In the genomic region with DNA sequence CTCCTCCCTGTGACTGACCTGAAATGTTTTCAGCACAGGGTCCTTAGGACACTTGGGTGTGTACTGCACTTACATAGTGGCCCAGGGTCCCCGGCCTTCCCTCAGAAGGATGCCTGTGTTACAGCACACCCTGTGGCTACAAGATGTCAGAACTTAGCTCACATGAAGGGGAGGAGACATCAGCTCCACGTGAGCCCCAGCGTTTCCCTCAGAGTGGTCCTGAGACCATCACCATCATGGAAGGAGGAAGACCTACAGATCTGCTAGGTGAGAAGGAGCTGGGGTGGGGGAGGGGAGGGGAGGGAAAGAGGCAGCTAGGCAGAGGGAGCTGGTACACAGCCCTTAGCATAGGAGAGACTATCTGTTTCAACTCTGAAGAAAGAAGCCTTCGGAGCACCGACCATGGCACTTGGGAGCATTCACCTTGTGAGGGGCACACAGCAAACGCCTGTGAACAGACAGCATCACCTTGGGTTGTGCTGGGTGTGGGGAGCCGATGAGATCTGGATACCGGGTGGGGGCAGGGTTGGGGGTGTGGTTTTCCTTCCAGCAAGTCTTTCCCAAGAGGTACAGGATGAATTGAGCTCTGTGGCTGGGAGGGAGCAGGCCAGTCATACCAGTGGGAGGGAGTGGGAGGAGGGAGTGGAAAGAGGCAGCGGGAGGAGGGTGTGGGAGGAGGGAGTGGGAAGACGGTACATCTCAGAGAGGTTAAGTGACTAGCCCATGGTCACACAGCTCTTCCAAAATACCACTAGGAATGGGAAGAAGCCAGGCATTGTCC, we compare ENCODE assay signal across 16 mouse cellular contexts.
DNase-seq lines count a peak whose midpoint lies in the region; ATAC-seq lines count a peak whose summit lies in the region.
"Had no signal": no experiment of that assay in that cellular context is flagged by ENCODE, and none has a peak within 500 bp of the region (broad histone marks: within the 10 kb centered on the region; RNA-seq: fewer than 3 reads in every experiment).

No protein-coding gene starts in this region.

- H3K4me1 ChIP-seq in embryonic facial prominence, embryonic 11.5 days (ENCODE audit: control insufficient read depth, insufficient read depth, low read length) = no peaks in the 10 kb centered on the region
- H3K4me1 ChIP-seq in embryonic facial prominence, embryonic 10.5 days = peaks cover 5% of the 10 kb centered on the region; the same call in 1 of the 2 replicates
- peaks cover 6% of the 10 kb centered on the region; the same call in 1 of the 2 replicates for H3K4me1 ChIP-seq in neural tube, embryonic 14.5 days (ENCODE audit: control insufficient read depth, insufficient read depth, low read length)
- peaks cover 21% of the 10 kb centered on the region for H3K4me1 ChIP-seq in neural tube, embryonic 15.5 days
- peaks cover 2% of the 10 kb centered on the region; the same call in 1 of the 2 replicates for H3K4me1 ChIP-seq in liver, embryonic 16.5 days (ENCODE audit: control insufficient read depth, low read depth, low read length)
- H3K4me1 ChIP-seq: embryonic facial prominence, embryonic 15.5 days; intestine, embryonic 15.5 days; limb, embryonic 13.5 days had no signal

- H3K4me3 ChIP-seq in embryonic facial prominence, embryonic 11.5 days (ENCODE audit: low read depth, low read length) = no peak overlapping the region
- no peak overlapping the region for H3K4me3 ChIP-seq in embryonic facial prominence, embryonic 10.5 days
- H3K4me3 ChIP-seq in neural tube, embryonic 14.5 days (ENCODE audit: low read depth, low read length) = no peak overlapping the region
- no peak overlapping the region for H3K4me3 ChIP-seq in neural tube, embryonic 15.5 days (replicated peaks)
- no peak overlapping the region for H3K4me3 ChIP-seq in liver, embryonic 16.5 days (ENCODE audit: low read depth, low read length)
- H3K4me3 ChIP-seq: embryonic facial prominence, embryonic 15.5 days; hindbrain, embryonic 12.5 days; intestine, embryonic 15.5 days; limb, embryonic 13.5 days had no signal

- no peak overlapping the region for H3K4me2 ChIP-seq in embryonic facial prominence, embryonic 11.5 days (ENCODE audit: low read depth, low read length)
- H3K4me2 ChIP-seq in neural tube, embryonic 14.5 days (ENCODE audit: low read depth, low read length) = no peak overlapping the region
- H3K4me2 ChIP-seq in neural tube, embryonic 15.5 days = no peak overlapping the region
- no peak overlapping the region for H3K4me2 ChIP-seq in liver, embryonic 16.5 days (ENCODE audit: low read depth, low read length)
- H3K4me2 ChIP-seq: embryonic facial prominence, embryonic 15.5 days; hindbrain, embryonic 12.5 days; intestine, embryonic 15.5 days; limb, embryonic 13.5 days had no signal

- no peak for DNase-seq in embryonic facial prominence, embryonic 11.5 days (ENCODE audit: low spot score)
- DNase-seq in embryonic facial prominence, embryonic 10.5 days (ENCODE audit: low spot score) = no peak
- DNase-seq in kidney, postnatal 10 days = peak; percentile 33
- DNase-seq in kidney, adult 8-10 months = no peak
- no peak for DNase-seq in frontal cortex, postnatal 25 days (ENCODE audit: low spot score in 2 of 2)
- DNase-seq: cerebellum, adult 8-10 months; gastrocnemius, postnatal 25 days; lung, postnatal 14 days; spleen, adult 18-20 months had no signal

- H3K9ac ChIP-seq in embryonic facial prominence, embryonic 11.5 days (replicated peaks; ENCODE audit: low read length) = no peak overlapping the region
- no peak overlapping the region for H3K9ac ChIP-seq in neural tube, embryonic 14.5 days (replicated peaks; ENCODE audit: low read depth, low read length)
- no peak overlapping the region for H3K9ac ChIP-seq in neural tube, embryonic 15.5 days (replicated peaks)
- H3K9ac ChIP-seq in liver, embryonic 16.5 days (ENCODE audit: low read depth, low read length) = no peak overlapping the region
- H3K9ac ChIP-seq: embryonic facial prominence, embryonic 15.5 days; intestine, embryonic 15.5 days; limb, embryonic 13.5 days had no signal

- H3K36me3 ChIP-seq in embryonic facial prominence, embryonic 11.5 days (replicated peaks; ENCODE audit: control insufficient read depth, insufficient read depth, low read depth, low read length) = no peaks in the 10 kb centered on the region
- H3K36me3 ChIP-seq in embryonic facial prominence, embryonic 10.5 days (replicated peaks) = no peaks in the 10 kb centered on the region
- no peaks in the 10 kb centered on the region for H3K36me3 ChIP-seq in neural tube, embryonic 14.5 days (ENCODE audit: control insufficient read depth, insufficient read depth, low read length)
- H3K36me3 ChIP-seq in neural tube, embryonic 15.5 days = no peaks in the 10 kb centered on the region
- no peaks in the 10 kb centered on the region for H3K36me3 ChIP-seq in liver, embryonic 16.5 days (ENCODE audit: control insufficient read depth, insufficient read depth)
- H3K36me3 ChIP-seq: embryonic facial prominence, embryonic 15.5 days; hindbrain, embryonic 12.5 days; intestine, embryonic 15.5 days; limb, embryonic 13.5 days had no signal

- no peak overlapping the region for H3K27ac ChIP-seq in embryonic facial prominence, embryonic 11.5 days (replicated peaks; ENCODE audit: low read depth, low read length)
- no peak overlapping the region for H3K27ac ChIP-seq in embryonic facial prominence, embryonic 10.5 days (replicated peaks)
- no peak overlapping the region for H3K27ac ChIP-seq in neural tube, embryonic 14.5 days (ENCODE audit: low read depth, low read length)
- no peak overlapping the region for H3K27ac ChIP-seq in neural tube, embryonic 15.5 days (replicated peaks)
- no peak overlapping the region for H3K27ac ChIP-seq in liver, embryonic 16.5 days (ENCODE audit: low read length)
- H3K27ac ChIP-seq: embryonic facial prominence, embryonic 15.5 days; hindbrain, embryonic 12.5 days; intestine, embryonic 15.5 days; limb, embryonic 13.5 days had no signal

- ATAC-seq in embryonic facial prominence, embryonic 11.5 days (replicated peaks; ENCODE audit: insufficient number of reproducible peaks, low FRiP score, low TSS enrichment, low read depth) = peak; percentile 52; the same call in 1 of the 2 replicates
- ATAC-seq in neural tube, embryonic 14.5 days (ENCODE audit: low read depth) = 0 out of 2 replicates have a peak, but pooled peaks have one; percentile 17
- no peak; the same call in 1 of the 2 replicates for ATAC-seq in neural tube, embryonic 15.5 days (ENCODE audit: low FRiP score)
- ATAC-seq in liver, embryonic 16.5 days (ENCODE audit: low read depth) = peak; percentile 37
- ATAC-seq: intestine, embryonic 15.5 days had no signal

- 53% methylated on average over 10 of the region's 10 CpGs for WGBS in embryonic facial prominence, embryonic 11.5 days
- WGBS in embryonic facial prominence, embryonic 10.5 days = 57% methylated on average over 10 of the region's 10 CpGs
- WGBS in neural tube, embryonic 14.5 days = 62% methylated on average over 10 of the region's 10 CpGs
- 59% methylated on average over 10 of the region's 10 CpGs for WGBS in neural tube, embryonic 15.5 days
- WGBS in liver, embryonic 16.5 days (ENCODE audit: insufficient replicate concordance) = 33% methylated on average over 10 of the region's 10 CpGs

- no peaks in the 10 kb centered on the region for H3K27me3 ChIP-seq in embryonic facial prominence, embryonic 11.5 days (ENCODE audit: control insufficient read depth, insufficient read depth, low read length)
- H3K27me3 ChIP-seq in embryonic facial prominence, embryonic 10.5 days (replicated peaks; ENCODE audit: low read depth, poor library complexity, severe bottlenecking) = no peaks in the 10 kb centered on the region
- no peaks in the 10 kb centered on the region for H3K27me3 ChIP-seq in neural tube, embryonic 14.5 days (ENCODE audit: control insufficient read depth, insufficient read depth, low read length)
- H3K27me3 ChIP-seq in neural tube, embryonic 15.5 days (replicated peaks) = no peaks in the 10 kb centered on the region
- H3K27me3 ChIP-seq in liver, embryonic 16.5 days (ENCODE audit: control insufficient read depth, insufficient read depth, low read depth, low read length) = no peaks in the 10 kb centered on the region
- H3K27me3 ChIP-seq: embryonic facial prominence, embryonic 15.5 days; hindbrain, embryonic 12.5 days; intestine, embryonic 15.5 days; limb, embryonic 13.5 days had no signal

- H3K9me3 ChIP-seq in embryonic facial prominence, embryonic 11.5 days (replicated peaks; ENCODE audit: control insufficient read depth, low read length) = no peaks in the 10 kb centered on the region
- no peaks in the 10 kb centered on the region for H3K9me3 ChIP-seq in embryonic facial prominence, embryonic 10.5 days
- H3K9me3 ChIP-seq in neural tube, embryonic 14.5 days (ENCODE audit: control insufficient read depth, low read length) = no peaks in the 10 kb centered on the region
- no peaks in the 10 kb centered on the region for H3K9me3 ChIP-seq in neural tube, embryonic 15.5 days (replicated peaks)
- no peaks in the 10 kb centered on the region for H3K9me3 ChIP-seq in liver, embryonic 16.5 days (replicated peaks; ENCODE audit: control insufficient read depth, low read length)
- H3K9me3 ChIP-seq: embryonic facial prominence, embryonic 15.5 days; hindbrain, embryonic 12.5 days; intestine, embryonic 15.5 days; limb, embryonic 13.5 days had no signal
